Mouse (Mus musculus) midbrain, embryonic 15.5 days (tissue): ENCODE measurements around the gene Cog1. TPM values are rescaled to one million over a fixed set of nuclear protein-coding genes. Genes with fewer than 3 reads are reported as not detected.

Experiments
- ATAC-seq: fragments of 200-750 bp; cut with Nextera tagmentation; replicated peaks from 2 replicates; pipeline ENCODE4 v1.8.0; 2017; ENCODE audit warnings: moderate TSS enrichment
- H3K27ac ChIP-seq: fragments of 300-500 bp; sonication (generic); 2 replicates; pipeline ENCODE4 v1.5.1; 2015; ENCODE audit warnings: mild to moderate bottlenecking, inconsistent platforms
- H3K27me3 ChIP-seq: fragments of 300-500 bp; sonication (generic); replicated peaks from 2 replicates; pipeline ENCODE4 v1.6.1; 2015; ENCODE audit warnings: inconsistent platforms
- H3K36me3 ChIP-seq: fragments of 300-500 bp; sonication (generic); replicated peaks from 2 replicates; pipeline ENCODE4 v1.6.1; 2015; ENCODE audit warnings: inconsistent platforms
- H3K4me1 ChIP-seq: fragments of 300-500 bp; sonication (generic); 2 replicates; pipeline ENCODE4 v1.6.1; 2015; ENCODE audit warnings: inconsistent platforms
- H3K4me2 ChIP-seq: fragments of 300-500 bp; sonication (generic); 2 replicates; pipeline ENCODE4 v1.6.1; 2015; ENCODE audit warnings: inconsistent platforms, mild to moderate bottlenecking, moderate library complexity
- H3K4me3 ChIP-seq: fragments of 300-500 bp; sonication (generic); 2 replicates; pipeline ENCODE4 v1.5.1; 2015; ENCODE audit warnings: mild to moderate bottlenecking, inconsistent platforms
- H3K9ac ChIP-seq: fragments of 300-500 bp; sonication (generic); 2 replicates; pipeline ENCODE4 v1.6.1; 2015; ENCODE audit warnings: mild to moderate bottlenecking, inconsistent platforms
- H3K9me3 ChIP-seq: fragments of 300-500 bp; sonication (generic); 2 replicates; pipeline ENCODE4 v1.6.1; 2016; ENCODE audit warnings: inconsistent platforms
- WGBS: fragments of 180-500 bp; shearing (Covaris S2); methylation state at CpG from one replicate; pipeline ENCODE4 v1.1.7; 2015; ENCODE audit warnings: mixed read lengths; 5-methylcytosine and 5-hydroxymethylcytosine counted together
- polyA plus RNA-seq: library from polyadenylated mRNA; unstranded; fragments of >200 nt; fragmentation: Nextera tagmentation; extraction: Ambion mirVana; gene quantifications from 2 replicates; pipeline ENCODE4 v1.2.1, GENCODE M21; 2015

The Cog1 gene
- polyA plus RNA-seq, 1 experiment from 2014 or later, result 40.7 TPM

GRCm38 (mm10) chr11:113634699-113635121 lies 14.3 kb upstream of the Cog1 start:
- WGBS, result 67% methylated on average over 10 of the region's 10 CpGs
- no peaks in the 10 kb centered on the region for H3K4me1 ChIP-seq
- H3K27ac ChIP-seq, result no peak overlapping the region
- no peak overlapping the region for H3K9ac ChIP-seq
- no peak for ATAC-seq
- H3K4me3 ChIP-seq, result no peak overlapping the region
- no peaks in the 10 kb centered on the region for H3K9me3 ChIP-seq
- no peaks in the 10 kb centered on the region for H3K27me3 ChIP-seq
- H3K4me2 ChIP-seq, result no peak overlapping the region
- H3K36me3 ChIP-seq, result no peaks in the 10 kb centered on the region

GRCm38 (mm10) chr11:113638680-113639079 lies 10.3 kb upstream of the Cog1 start:
- H3K4me2 ChIP-seq, result no peak overlapping the region
- no peak overlapping the region for H3K27ac ChIP-seq
- H3K9ac ChIP-seq, result no peak overlapping the region
- H3K36me3 ChIP-seq, result no peaks in the 10 kb centered on the region
- WGBS, result 91% methylated on average over 12 of the region's 12 CpGs
- no peaks in the 10 kb centered on the region for H3K27me3 ChIP-seq
- no peak overlapping the region for H3K4me3 ChIP-seq
- ATAC-seq, result no peak
- H3K4me1 ChIP-seq, result no peaks in the 10 kb centered on the region
- no peaks in the 10 kb centered on the region for H3K9me3 ChIP-seq

GRCm38 (mm10) chr11:113645181-113645580 lies 3.8 kb upstream of the Cog1 start:
- Histone ChIP-seq H3K9me3 (no peaks in the 10 kb centered on the region), H3K4me3 (no peak overlapping the region), H3K36me3 (no peaks in the 10 kb centered on the region), H3K9ac (no peak overlapping the region), H3K27ac (no peak overlapping the region), H3K4me1 (peaks cover 13% of the 10 kb centered on the region), H3K4me2 (no peak overlapping the region), H3K27me3 (no peaks in the 10 kb centered on the region)
- no peak for ATAC-seq
- 87% methylated on average over 3 of the region's 3 CpGs for WGBS

GRCm38 (mm10) chr11:113648152-113648551 lies 817 bp upstream of the Cog1 start:
- no peak overlapping the region for H3K4me3 ChIP-seq
- 4% methylated on average over 15 of the region's 15 CpGs for WGBS
- H3K9me3 ChIP-seq, result no peaks in the 10 kb centered on the region
- no peak overlapping the region for H3K9ac ChIP-seq
- no peak overlapping the region for H3K27ac ChIP-seq
- ATAC-seq, result no peak
- H3K27me3 ChIP-seq, result no peaks in the 10 kb centered on the region
- H3K36me3 ChIP-seq, result no peaks in the 10 kb centered on the region; the same call in 1 of the 2 replicates
- H3K4me1 ChIP-seq, result peaks cover 28% of the 10 kb centered on the region
- H3K4me2 ChIP-seq, result peak overlapping the region; percentile 73; the same call in 1 of the 2 replicates

GRCm38 (mm10) chr11:113649353-113650210 lies 613 bp downstream of the Cog1 start, which contains the start of gene Slc39a11:
Slc39a11 (minus strand) TSS chr11:113650079.
- Histone ChIP-seq H3K27ac (peak within 1 kb of the TSS; percentile 93), H3K9ac (peak within 1 kb of the TSS; percentile 93), H3K4me2 (peak within 1 kb of the TSS; percentile 73), H3K9me3 (no peaks in the 10 kb centered on the region), H3K4me3 (peak within 1 kb of the TSS; percentile 88), H3K27me3 (no peaks in the 10 kb centered on the region), H3K4me1 (peaks cover 28% of the 10 kb centered on the region), H3K36me3 (peaks cover 5% of the 10 kb centered on the region; the same call in 1 of the 2 replicates)
- under 1% methylated on average over 72 of the region's 91 CpGs for WGBS
- ATAC-seq, result peak; percentile 85

GRCm38 (mm10) chr11:113651206-113651906 lies 2.4 kb downstream of the Cog1 start:
- 67% methylated on average over 22 of the region's 22 CpGs for WGBS
- H3K4me3 ChIP-seq, result no peak overlapping the region
- H3K36me3 ChIP-seq, result peaks cover 12% of the 10 kb centered on the region; the same call in 1 of the 2 replicates
- H3K27ac ChIP-seq, result no peak overlapping the region
- H3K9me3 ChIP-seq, result no peaks in the 10 kb centered on the region
- peaks cover 28% of the 10 kb centered on the region for H3K4me1 ChIP-seq
- peak overlapping the region; percentile 73; the same call in 1 of the 2 replicates for H3K4me2 ChIP-seq
- no peak for ATAC-seq
- H3K27me3 ChIP-seq, result no peaks in the 10 kb centered on the region
- H3K9ac ChIP-seq, result no peak overlapping the region

- Histone ChIP-seq H3K9ac (no peak overlapping the region), H3K4me2 (no peak overlapping the region), H3K4me1 (peaks cover 28% of the 10 kb centered on the region), H3K36me3 (peaks cover 17% of the 10 kb centered on the region; the same call in 1 of the 2 replicates), H3K9me3 (no peaks in the 10 kb centered on the region), H3K27ac (no peak overlapping the region), H3K4me3 (no peak overlapping the region), H3K27me3 (no peaks in the 10 kb centered on the region)
- WGBS, result 45% methylated on average over 8 of the region's 8 CpGs
- peak; percentile 34 for ATAC-seq
Measured at GRCm38 (mm10) chr11:113651907-113652273, 2.9 kb downstream of the Cog1 start.

- H3K4me2 ChIP-seq, result no peak overlapping the region
- H3K27me3 ChIP-seq, result no peaks in the 10 kb centered on the region
- H3K4me1 ChIP-seq, result peaks cover 28% of the 10 kb centered on the region
- ATAC-seq, result no peak
- H3K27ac ChIP-seq, result no peak overlapping the region
- 90% methylated on average over 6 of the region's 6 CpGs for WGBS
- peaks cover 23% of the 10 kb centered on the region; the same call in 1 of the 2 replicates for H3K36me3 ChIP-seq
- no peak overlapping the region for H3K9ac ChIP-seq
- no peak overlapping the region for H3K4me3 ChIP-seq
- no peaks in the 10 kb centered on the region for H3K9me3 ChIP-seq
Measured at GRCm38 (mm10) chr11:113652516-113652915, 3.5 kb downstream of the Cog1 start.

GRCm38 (mm10) chr11:113654105-113654504 lies 5.1 kb downstream of the Cog1 start:
- no peak overlapping the region for H3K9ac ChIP-seq
- H3K27ac ChIP-seq, result no peak overlapping the region
- H3K27me3 ChIP-seq, result no peaks in the 10 kb centered on the region
- H3K4me2 ChIP-seq, result no peak overlapping the region
- H3K36me3 ChIP-seq, result peaks cover 33% of the 10 kb centered on the region; the same call in 1 of the 2 replicates
- H3K4me1 ChIP-seq, result peaks cover 16% of the 10 kb centered on the region
- no peaks in the 10 kb centered on the region for H3K9me3 ChIP-seq
- H3K4me3 ChIP-seq, result no peak overlapping the region
- 94% methylated on average over 15 of the region's 15 CpGs for WGBS
- ATAC-seq, result no peak

GRCm38 (mm10) chr11:113654561-113655270 lies 5.7 kb downstream of the Cog1 start:
- Histone ChIP-seq H3K4me3 (no peak overlapping the region), H3K9ac (no peak overlapping the region), H3K27me3 (no peaks in the 10 kb centered on the region), H3K36me3 (peaks cover 33% of the 10 kb centered on the region; the same call in 1 of the 2 replicates), H3K9me3 (no peaks in the 10 kb centered on the region), H3K27ac (no peak overlapping the region), H3K4me2 (no peak overlapping the region), H3K4me1 (peaks cover 16% of the 10 kb centered on the region)
- no peak for ATAC-seq
- WGBS, result 83% methylated on average over 18 of the region's 18 CpGs

- 87% methylated on average over 8 of the region's 8 CpGs for WGBS
- H3K27me3 ChIP-seq, result no peaks in the 10 kb centered on the region
- ATAC-seq, result no peak
- peaks cover 48% of the 10 kb centered on the region for H3K36me3 ChIP-seq
- H3K27ac ChIP-seq, result no peak overlapping the region
- peaks cover 3% of the 10 kb centered on the region; the same call in 1 of the 2 replicates for H3K4me1 ChIP-seq
- no peak overlapping the region for H3K4me3 ChIP-seq
- no peak overlapping the region for H3K9ac ChIP-seq
- no peak overlapping the region for H3K4me2 ChIP-seq
- H3K9me3 ChIP-seq, result no peaks in the 10 kb centered on the region
Measured at GRCm38 (mm10) chr11:113656511-113656932, 7.6 kb downstream of the Cog1 start.

GRCm38 (mm10) chr11:113657221-113657620 lies 8.3 kb downstream of the Cog1 start:
- H3K36me3 ChIP-seq, result peaks cover 55% of the 10 kb centered on the region

More at GRCm38 (mm10) chr11:113657221-113657620, 8.3 kb downstream of the Cog1 start:
- no peaks in the 10 kb centered on the region for H3K4me1 ChIP-seq
- no peaks in the 10 kb centered on the region for H3K27me3 ChIP-seq
- no peak overlapping the region for H3K27ac ChIP-seq
- H3K4me2 ChIP-seq, result no peak overlapping the region
- no peaks in the 10 kb centered on the region for H3K9me3 ChIP-seq
- no peak for ATAC-seq
- no peak overlapping the region for H3K4me3 ChIP-seq
- 82% methylated on average over 4 of the region's 4 CpGs for WGBS
- no peak overlapping the region for H3K9ac ChIP-seq
